Mouse (Mus musculus): ENCODE results near the gene Pdpk1. TPM values are rescaled to one million over a fixed set of nuclear protein-coding genes. Genes with fewer than 3 reads are reported as not detected.

Gene Pdpk1
- 26.4 and 32.3 TPM in 2 replicates for polyA plus RNA-seq (2015; fragmentation: Nextera tagmentation; extraction: Ambion mirVana)

GRCm38 (mm10) chr17:24150824-24151223 lies at the start of gene Pdpk1:
Gene Pdpk1 (minus strand): TSS chr17:24150924.
- H3K27ac ChIP-seq (ENCODE audit: low read length) = no peak within 1 kb of the TSS
- peak within 1 kb of the TSS; percentile 29 for H3K4me3 ChIP-seq (ENCODE audit: low read depth, low read length)
- no peaks in the 10 kb centered on the region for H3K27me3 ChIP-seq (replicated peaks; ENCODE audit: insufficient read depth, low read length)
- no peaks in the 10 kb centered on the region for H3K36me3 ChIP-seq (ENCODE audit: insufficient read depth, low read length)
- no peaks in the 10 kb centered on the region for H3K9me3 ChIP-seq (ENCODE audit: low read length)
- TF ChIP-seq CTCF (IDR thresholded peaks at IDR 0.05) (no peak), EP300 (IDR thresholded peaks at IDR 0.05) (no peak)
- DNase-seq (ENCODE audit: low spot score) = no peak
- no peak for ATAC-seq
- WGBS = 96% methylated on average over 2 of the region's 2 CpGs
- H3K4me2 ChIP-seq (replicated peaks; ENCODE audit: low read depth, low read length) = peak within 1 kb of the TSS; percentile 81
- H3K9ac ChIP-seq (replicated peaks; ENCODE audit: low read depth) = 0 out of 2 replicates have a peak within 1 kb of the TSS, but pooled peaks have one; percentile 20
- peaks cover 6% of the 10 kb centered on the region; the same call in 1 of the 2 replicates for H3K4me1 ChIP-seq (ENCODE audit: insufficient read depth, low read depth, low read length)

GRCm38 (mm10) chr17:24199741-24200140 lies 49.0 kb upstream of the Pdpk1 start:
- ATAC-seq (no peak), DNase-seq (ENCODE audit: low spot score) (no peak)
- H3K4me2 ChIP-seq (replicated peaks; ENCODE audit: low read depth, low read length) = no peak overlapping the region
- H3K9ac ChIP-seq (replicated peaks; ENCODE audit: low read depth) = no peak overlapping the region
- no peak overlapping the region for H3K27ac ChIP-seq (ENCODE audit: low read length)
- H3K27me3 ChIP-seq (replicated peaks; ENCODE audit: insufficient read depth, low read length) = no peaks in the 10 kb centered on the region
- H3K9me3 ChIP-seq (ENCODE audit: low read length) = no peaks in the 10 kb centered on the region
- no peaks in the 10 kb centered on the region for H3K36me3 ChIP-seq (ENCODE audit: insufficient read depth, low read length)
- H3K4me3 ChIP-seq (ENCODE audit: low read depth, low read length) = no peak overlapping the region
- no peak for TF ChIP-seq EP300 (IDR thresholded peaks at IDR 0.05)
- TF ChIP-seq CTCF (IDR thresholded peaks at IDR 0.05) = no peak
- 62% methylated on average over 4 of the region's 4 CpGs for WGBS
- peaks cover 8% of the 10 kb centered on the region; the same call in 1 of the 2 replicates for H3K4me1 ChIP-seq (ENCODE audit: insufficient read depth, low read depth, low read length)

- ATAC-seq (no peak), DNase-seq (ENCODE audit: low spot score) (no peak)
- Histone ChIP-seq H3K9me3 (ENCODE audit: low read length) (no peaks in the 10 kb centered on the region), H3K4me2 (replicated peaks; ENCODE audit: low read depth, low read length) (no peak overlapping the region), H3K36me3 (ENCODE audit: insufficient read depth, low read length) (no peaks in the 10 kb centered on the region), H3K4me3 (ENCODE audit: low read depth, low read length) (no peak overlapping the region), H3K27me3 (replicated peaks; ENCODE audit: insufficient read depth, low read length) (no peaks in the 10 kb centered on the region), H3K4me1 (ENCODE audit: insufficient read depth, low read depth, low read length) (peaks cover 3% of the 10 kb centered on the region; the same call in 1 of the 2 replicates), H3K9ac (replicated peaks; ENCODE audit: low read depth) (no peak overlapping the region), H3K27ac (ENCODE audit: low read length) (no peak overlapping the region)
- WGBS = 79% methylated on average over 4 of the region's 4 CpGs
- TF ChIP-seq EP300 (IDR thresholded peaks at IDR 0.05) (no peak), CTCF (IDR thresholded peaks at IDR 0.05) (no peak)
These were observed 48.5 kb upstream of the Pdpk1 start for GRCm38 (mm10) chr17:24199252-24199651.

GRCm38 (mm10) chr17:24197032-24197824 lies 46.5 kb upstream of the Pdpk1 start:
- ATAC-seq = no peak
- H3K36me3 ChIP-seq (ENCODE audit: insufficient read depth, low read length) = no peaks in the 10 kb centered on the region
- H3K27ac ChIP-seq (ENCODE audit: low read length) = no peak overlapping the region
- no peak overlapping the region for H3K4me3 ChIP-seq (ENCODE audit: low read depth, low read length)
- no peak overlapping the region for H3K4me2 ChIP-seq (replicated peaks; ENCODE audit: low read depth, low read length)
- 50% methylated on average over 15 of the region's 15 CpGs for WGBS
- H3K9me3 ChIP-seq (ENCODE audit: low read length) = no peaks in the 10 kb centered on the region
- DNase-seq (ENCODE audit: low spot score) = no peak
- no peaks in the 10 kb centered on the region for H3K27me3 ChIP-seq (replicated peaks; ENCODE audit: insufficient read depth, low read length)
- H3K4me1 ChIP-seq (ENCODE audit: insufficient read depth, low read depth, low read length) = no peaks in the 10 kb centered on the region
- H3K9ac ChIP-seq (replicated peaks; ENCODE audit: low read depth) = no peak overlapping the region
- TF ChIP-seq CTCF (IDR thresholded peaks at IDR 0.05) (no peak), EP300 (IDR thresholded peaks at IDR 0.05) (no peak)

- Histone ChIP-seq H3K27ac (ENCODE audit: low read length) (no peak overlapping the region), H3K4me2 (replicated peaks; ENCODE audit: low read depth, low read length) (no peak overlapping the region), H3K4me3 (ENCODE audit: low read depth, low read length) (no peak overlapping the region), H3K4me1 (ENCODE audit: insufficient read depth, low read depth, low read length) (no peaks in the 10 kb centered on the region), H3K36me3 (ENCODE audit: insufficient read depth, low read length) (no peaks in the 10 kb centered on the region), H3K9ac (replicated peaks; ENCODE audit: low read depth) (no peak overlapping the region), H3K27me3 (replicated peaks; ENCODE audit: insufficient read depth, low read length) (no peaks in the 10 kb centered on the region), H3K9me3 (ENCODE audit: low read length) (no peaks in the 10 kb centered on the region)
- ATAC-seq (no peak), DNase-seq (ENCODE audit: low spot score) (no peak)
- TF ChIP-seq CTCF (IDR thresholded peaks at IDR 0.05) (no peak), EP300 (IDR thresholded peaks at IDR 0.05) (no peak)
- 59% methylated on average over 2 of the region's 2 CpGs for WGBS
These were observed 44.6 kb upstream of the Pdpk1 start for GRCm38 (mm10) chr17:24195349-24195748.

GRCm38 (mm10) chr17:24193769-24194168 lies 43.0 kb upstream of the Pdpk1 start:
- Histone ChIP-seq H3K9ac (replicated peaks; ENCODE audit: low read depth) (no peak overlapping the region), H3K27me3 (replicated peaks; ENCODE audit: insufficient read depth, low read length) (no peaks in the 10 kb centered on the region), H3K36me3 (ENCODE audit: insufficient read depth, low read length) (no peaks in the 10 kb centered on the region), H3K27ac (ENCODE audit: low read length) (no peak overlapping the region), H3K4me1 (ENCODE audit: insufficient read depth, low read depth, low read length) (no peaks in the 10 kb centered on the region), H3K9me3 (ENCODE audit: low read length) (no peaks in the 10 kb centered on the region), H3K4me3 (ENCODE audit: low read depth, low read length) (no peak overlapping the region), H3K4me2 (replicated peaks; ENCODE audit: low read depth, low read length) (no peak overlapping the region)
- 83% methylated on average over 5 of the region's 5 CpGs for WGBS
- ATAC-seq (no peak), DNase-seq (ENCODE audit: low spot score) (no peak)
- TF ChIP-seq CTCF (IDR thresholded peaks at IDR 0.05) = no peak
- no peak for TF ChIP-seq EP300 (IDR thresholded peaks at IDR 0.05)
